Mouse (Mus musculus) cerebellum, postnatal 4 days (tissue): Measurements from ENCODE around the gene Olfr1368.

Source experiments
- DNase-seq, 2 experiments: peaks; one replicate each; pipeline ENCODE4 v3.0.0; 2022; ENCODE audit warnings: low spot score in 2 of 2, mixed read lengths in 1 of 2

Gene Olfr1368

DNA sequence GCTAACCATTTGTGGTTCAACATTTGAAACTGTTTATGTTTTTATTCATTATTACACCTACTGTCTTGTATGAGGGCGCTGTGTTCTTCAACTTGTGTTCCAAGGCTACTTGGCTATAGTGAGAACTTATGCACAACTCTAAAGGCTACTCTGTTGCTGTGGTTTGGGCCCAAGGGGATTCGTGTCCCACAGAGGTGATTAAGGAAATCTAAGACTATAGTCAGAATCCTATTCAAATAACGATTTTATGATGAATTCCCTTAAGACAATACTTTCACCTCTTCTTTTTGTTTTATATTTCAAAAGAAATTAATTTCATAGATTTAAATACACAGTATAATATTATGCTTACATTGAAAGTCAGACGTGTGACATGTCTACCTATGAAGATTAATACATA is at the start of gene Olfr1368:
Olfr1368 (minus strand) TSS at position 101 of the 400 bp plus-strand sequence.
- no peak for DNase-seq

DNA sequence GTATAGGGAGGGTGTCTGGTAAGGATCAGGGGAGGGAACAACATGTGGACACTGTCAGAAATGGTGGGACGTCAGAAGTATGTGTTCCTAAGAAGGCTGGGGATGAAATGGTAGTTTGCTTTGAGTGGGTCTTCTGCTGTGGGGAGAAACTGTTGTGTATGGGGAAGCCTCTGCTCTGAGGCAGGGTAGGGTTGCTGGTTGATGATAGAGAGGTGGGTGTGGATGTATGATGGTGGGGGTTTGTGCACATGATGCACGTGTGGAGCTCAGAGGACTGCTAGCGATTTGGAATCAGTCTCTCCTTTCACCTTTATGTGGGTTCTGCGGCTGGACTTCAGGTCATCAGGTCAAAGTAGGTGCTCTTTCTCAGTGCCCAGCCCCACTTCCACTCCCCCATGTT is 39.9 kb upstream of the Olfr1368 start:
- DNase-seq: no peak

- DNase-seq: no peak
These were observed 38.0 kb upstream of the Olfr1368 start for GRCm38 (mm10) chr13:21183661-21184060.

- no peak for DNase-seq
These were observed 37.4 kb upstream of the Olfr1368 start for GRCm38 (mm10) chr13:21183066-21183465.

- DNase-seq: no peak
These were observed 36.3 kb upstream of the Olfr1368 start for GRCm38 (mm10) chr13:21181996-21182395.

DNA sequence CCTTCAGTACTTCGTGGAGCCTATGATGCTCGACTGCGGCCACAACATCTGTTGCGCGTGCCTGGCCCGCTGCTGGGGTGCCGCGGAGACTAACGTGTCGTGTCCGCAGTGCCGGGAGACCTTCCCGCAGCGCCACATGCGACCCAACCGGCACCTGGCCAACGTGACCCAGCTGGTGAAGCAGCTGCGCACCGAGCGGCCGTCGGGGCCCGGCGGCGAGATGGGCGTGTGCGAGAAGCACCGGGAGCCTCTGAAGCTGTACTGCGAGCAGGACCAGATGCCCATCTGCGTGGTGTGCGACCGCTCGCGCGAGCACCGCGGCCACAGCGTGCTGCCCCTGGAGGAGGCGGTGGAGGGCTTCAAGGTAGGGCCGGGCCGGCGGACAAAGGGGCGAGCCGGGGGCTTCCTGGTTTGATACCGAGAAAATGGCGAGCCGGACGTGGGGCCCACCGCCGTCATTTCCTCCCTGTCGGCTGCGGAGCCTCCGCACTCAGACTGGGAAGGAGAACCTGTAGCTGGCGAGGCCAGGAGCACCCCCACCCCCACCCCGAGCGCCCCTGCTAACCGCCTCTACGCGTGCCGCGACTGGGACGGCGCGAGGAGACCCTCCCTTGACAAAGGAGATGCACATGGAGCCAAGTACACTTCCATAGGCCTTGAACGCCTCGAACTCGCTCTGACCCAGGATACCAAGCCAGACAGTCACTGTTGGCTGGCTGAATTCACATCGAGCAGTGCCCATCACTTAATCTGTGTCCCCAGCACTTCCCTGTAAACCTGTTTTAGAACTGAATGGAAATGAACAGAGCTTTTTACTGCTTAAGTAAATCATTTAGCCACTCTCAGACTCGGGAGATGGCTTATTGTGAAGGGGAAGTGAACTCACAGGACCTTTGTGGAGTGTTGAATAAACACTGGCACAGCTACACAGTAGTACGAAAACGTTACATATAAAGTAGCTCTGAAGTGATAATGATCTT is 35.2 kb upstream of the Olfr1368 start:
- DNase-seq: peak; percentile 41 to 78

DNA sequence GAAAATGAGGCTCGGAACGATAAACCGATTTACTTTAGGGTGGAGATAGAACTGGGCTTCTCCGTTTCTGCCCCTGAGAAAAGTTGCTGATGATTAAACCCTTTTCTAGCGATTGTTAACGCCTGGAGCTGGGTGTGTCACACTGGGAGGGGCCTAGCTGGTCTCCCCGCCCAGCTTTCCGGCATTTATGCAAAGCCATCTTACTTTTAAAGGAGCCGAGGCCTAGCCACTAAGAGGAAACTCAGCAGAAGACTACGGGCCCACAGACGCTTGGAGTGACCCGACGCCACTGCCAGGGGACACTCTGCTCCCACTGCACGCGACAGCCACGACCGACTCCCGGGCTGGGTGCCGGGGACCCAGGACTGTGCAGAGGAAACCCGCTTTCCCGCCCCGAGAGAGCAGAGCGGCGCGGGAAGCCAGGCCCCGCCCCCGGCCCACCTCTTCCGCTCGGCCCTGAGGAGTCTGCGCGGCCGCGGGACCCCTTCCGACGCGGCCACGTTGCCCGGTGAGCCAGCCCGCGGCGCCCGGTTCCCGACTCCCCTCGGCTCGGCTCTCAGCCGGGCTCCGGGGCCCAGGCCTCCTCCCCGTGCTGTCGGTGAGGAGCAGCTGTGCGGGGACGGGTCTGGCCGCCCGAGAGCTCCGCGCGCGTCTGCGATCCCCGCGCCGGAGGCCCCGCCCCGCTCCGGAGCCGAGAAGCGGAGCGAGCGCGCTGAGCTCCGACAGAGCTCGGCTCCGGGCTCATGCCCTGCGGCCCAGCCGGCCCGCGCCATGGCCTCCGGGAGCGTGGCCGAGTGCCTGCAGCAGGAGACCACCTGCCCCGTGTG is 34.3 kb upstream of the Olfr1368 start:
- DNase-seq: peak; percentile 39 to 73

DNA sequence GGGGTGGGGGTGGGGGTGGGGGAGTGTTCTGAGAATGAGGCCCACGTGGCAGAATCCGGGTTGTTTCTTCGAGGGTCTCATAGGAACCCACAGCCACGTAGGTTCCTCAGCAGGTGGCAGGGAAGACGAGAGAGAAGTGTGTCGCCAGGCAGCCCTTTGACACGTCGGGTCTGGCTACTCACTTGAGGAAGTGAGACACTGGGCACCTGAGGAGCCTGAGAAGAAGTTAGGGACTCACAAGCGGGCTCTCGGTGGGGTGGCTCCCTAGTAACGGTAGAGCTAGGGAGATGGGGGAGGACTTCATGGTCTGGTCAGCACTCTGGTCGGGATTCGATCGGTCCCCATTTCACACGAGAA is 33.7 kb upstream of the Olfr1368 start, which contains the start of gene Trim27:
Trim27 (plus strand) TSS at position 79 of the 357 bp plus-strand sequence.
- no peak for DNase-seq

DNA sequence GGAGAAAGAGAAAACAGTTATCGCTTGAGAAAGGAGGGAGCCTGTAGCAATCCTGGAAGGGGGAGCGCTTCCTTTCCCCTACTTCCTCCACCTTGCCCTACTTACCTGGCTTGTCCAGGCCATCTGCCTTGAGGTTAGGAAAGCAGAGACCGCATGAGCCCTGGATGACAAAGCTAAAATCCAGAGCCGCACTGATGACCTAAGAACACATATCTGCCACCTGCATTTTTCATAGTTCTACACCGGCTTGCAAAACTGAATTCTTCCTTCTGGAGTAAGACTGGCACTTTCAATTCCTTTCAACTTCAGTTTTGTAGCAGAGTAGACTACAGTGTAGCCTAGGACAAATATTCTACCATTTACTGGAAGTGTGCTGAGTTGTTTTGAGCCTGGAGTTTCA is 32.7 kb upstream of the Olfr1368 start:
- DNase-seq: no peak

DNA sequence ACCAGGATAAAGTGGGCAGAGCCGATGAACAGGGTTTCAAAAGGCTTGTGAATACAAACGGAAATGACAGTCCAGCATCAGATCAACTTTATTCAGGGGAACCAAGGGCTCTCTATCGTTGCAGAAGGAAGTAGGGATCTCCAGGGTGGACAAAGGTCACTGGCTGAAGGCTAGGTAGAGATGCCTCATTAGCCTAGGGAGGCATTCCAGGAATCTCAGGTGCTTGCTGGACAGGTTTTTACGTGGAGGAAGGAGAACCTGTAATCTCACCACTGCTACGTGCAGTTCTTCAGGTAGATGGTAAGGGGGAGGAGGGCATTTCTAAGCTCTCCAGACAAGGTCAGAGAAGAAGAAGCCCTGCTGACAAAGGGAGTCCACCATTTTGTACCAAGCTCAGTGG is 32.0 kb upstream of the Olfr1368 start:
- no peak for DNase-seq

- DNase-seq: no peak
These were observed 31.1 kb upstream of the Olfr1368 start for GRCm38 (mm10) chr13:21176733-21177132.

GRCm38 (mm10) chr13:21173072-21173471 is 27.4 kb upstream of the Olfr1368 start:
- peak; percentile 36 to 65 for DNase-seq

DNA sequence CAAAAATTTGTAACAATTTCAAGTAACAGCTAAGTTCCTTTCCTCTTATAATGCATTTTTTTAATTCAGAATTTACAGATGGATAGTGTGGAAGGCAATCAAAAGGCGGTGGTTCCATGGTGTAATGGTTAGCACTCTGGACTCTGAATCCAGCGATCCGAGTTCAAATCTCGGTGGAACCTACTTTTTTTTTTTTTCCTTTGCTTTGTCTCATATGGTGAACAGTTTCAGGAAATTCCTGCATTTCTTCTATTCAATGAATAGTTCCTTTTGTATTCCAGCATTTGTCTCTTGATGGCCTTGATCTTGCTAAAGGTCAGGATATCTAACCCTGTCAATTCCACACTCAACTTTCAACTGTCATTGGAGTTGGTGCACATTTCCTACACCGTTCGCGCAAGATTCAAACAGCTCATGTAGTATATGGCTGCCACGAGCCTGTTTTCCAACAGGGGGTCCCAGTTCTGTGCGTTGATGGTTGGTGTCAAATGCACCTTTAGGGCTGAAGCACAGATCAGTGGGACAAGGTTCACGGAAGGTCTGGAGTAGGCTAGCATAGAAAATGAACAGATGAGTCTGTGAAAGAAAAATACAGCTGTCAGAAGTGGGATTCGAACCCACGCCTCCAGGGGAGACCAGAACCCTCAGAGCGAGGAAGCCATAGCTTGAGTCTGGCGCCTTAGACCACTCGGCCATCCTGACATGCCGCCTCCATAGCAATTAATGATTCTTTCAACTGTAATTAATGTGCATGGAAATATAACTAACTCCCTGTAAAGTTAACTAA is 26.8 kb upstream of the Olfr1368 start:
- peak in 1 of 2 experiments; percentile 55 for DNase-seq

GRCm38 (mm10) chr13:21171600-21172150 is 26.0 kb upstream of the Olfr1368 start:
- DNase-seq: no peak

- DNase-seq: no peak
These were observed 25.5 kb upstream of the Olfr1368 start for GRCm38 (mm10) chr13:21171156-21171530.

DNA sequence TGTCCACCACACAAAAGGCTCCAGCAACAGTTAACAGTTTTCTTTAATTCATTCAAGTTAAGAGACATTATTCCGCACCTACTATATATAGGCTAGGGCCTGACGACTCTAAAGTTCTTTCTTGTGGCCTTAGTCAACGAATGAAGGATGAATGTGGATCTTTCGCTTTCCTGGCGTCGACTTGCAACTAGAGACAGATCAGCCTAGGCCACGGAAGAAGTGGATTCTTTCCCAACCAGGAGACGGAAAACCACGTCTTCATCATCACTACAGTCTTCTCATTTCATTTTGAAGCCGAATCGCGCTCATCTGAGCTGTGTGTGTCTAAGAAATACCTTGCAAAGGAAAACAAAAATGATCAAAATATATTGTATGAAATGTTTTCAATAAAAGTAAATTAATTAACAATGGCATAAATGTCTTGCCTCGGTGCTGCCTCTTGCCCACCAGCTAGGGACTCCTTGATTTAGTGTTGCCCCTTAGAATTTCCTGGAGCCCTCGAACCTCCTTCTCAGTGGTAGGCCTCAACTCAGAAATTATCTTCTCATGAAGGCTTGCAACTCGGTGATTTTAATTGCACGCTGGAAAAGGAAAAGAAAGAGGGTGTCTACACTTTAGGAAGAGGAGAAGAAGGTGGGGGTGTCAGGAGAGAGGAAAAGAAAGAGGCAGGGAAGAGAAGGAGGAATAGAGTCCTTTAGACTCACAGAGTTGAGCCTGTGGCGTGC is 24.9 kb upstream of the Olfr1368 start:
- DNase-seq: no peak

DNA sequence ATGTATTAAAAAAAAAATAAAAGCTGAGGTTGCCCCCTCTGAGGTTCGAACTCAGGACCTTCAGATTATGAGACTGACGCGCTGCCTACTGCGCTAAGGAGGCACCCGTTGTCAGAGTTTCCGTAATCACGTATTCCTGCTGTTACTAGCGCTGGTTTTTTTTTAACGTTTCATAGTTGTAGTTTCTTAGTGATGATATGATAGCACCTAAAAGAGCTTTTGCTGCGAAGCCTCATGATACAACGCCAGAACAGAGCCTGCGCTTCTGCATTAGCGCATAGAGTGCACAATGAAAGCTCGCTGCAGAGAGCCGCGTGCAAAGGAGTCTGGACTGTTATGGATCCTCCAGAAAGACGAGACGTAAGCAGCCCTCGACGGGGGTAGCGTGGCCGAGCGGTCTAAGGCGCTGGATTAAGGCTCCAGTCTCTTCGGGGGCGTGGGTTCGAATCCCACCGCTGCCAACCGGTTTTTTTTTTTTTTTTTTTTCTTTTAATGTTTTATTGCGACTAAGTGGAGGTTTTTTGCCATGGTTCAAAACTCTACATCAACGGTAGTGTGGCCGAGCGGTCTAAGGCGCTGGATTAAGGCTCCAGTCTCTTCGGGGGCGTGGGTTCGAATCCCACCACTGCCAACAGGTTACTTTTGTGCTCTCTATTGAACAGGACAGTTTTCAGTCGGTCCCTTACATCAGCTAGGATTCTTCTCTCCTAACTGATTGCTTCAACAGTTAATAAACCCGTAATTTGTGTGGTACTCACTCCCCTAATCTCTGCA is 24.2 kb upstream of the Olfr1368 start:
- peak; percentile 47 to 71 for DNase-seq

- DNase-seq: no peak
These were observed 23.5 kb upstream of the Olfr1368 start for GRCm38 (mm10) chr13:21169121-21169656.

DNA sequence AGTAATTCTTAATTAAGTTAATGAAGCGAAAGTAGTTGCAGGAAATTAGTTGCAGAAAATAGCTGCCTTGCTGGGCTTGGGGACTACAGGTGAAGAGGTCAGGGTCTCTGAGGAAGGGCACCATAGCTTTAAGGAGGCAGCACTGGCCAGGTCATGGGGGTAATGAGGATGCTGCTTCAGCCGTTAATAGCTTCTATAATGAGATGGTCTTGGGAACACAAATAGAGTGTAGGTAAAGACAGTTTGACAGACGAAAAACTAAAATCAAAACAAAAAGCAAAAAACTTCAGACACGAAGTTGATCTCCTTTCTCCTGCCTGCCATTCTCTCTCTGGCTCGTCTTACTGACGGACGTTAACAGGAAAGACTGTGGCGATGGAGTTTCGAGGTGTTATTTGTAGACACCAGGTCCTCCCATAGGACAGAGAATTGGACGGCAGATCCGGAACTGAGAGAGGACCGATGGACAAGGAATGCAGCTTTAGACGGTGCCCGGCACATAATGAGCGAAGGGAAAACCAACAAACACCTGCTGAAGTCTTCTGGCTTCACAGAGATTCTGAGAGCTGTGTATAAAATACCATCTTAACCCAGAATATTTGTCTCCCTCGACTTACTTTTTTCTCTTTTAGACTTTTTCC is 22.8 kb upstream of the Olfr1368 start:
- no peak for DNase-seq
